Mouse (Mus musculus) heart, adult 18-20 months (tissue): ENCODE data around the gene Olfr412. TPM values are rescaled to one million over a fixed set of nuclear protein-coding genes. Genes with fewer than 3 reads are reported as not detected.

Experiments used
- DNase-seq, 2 experiments: peaks; one replicate each; pipeline ENCODE4 v3.0.0; 2021 to 2022; ENCODE audit warnings: mixed read lengths in 1 of 2
- total RNA-seq, 2 experiments: library from RNA; stranded (reverse); gene quantifications; 2 replicates each; pipeline ENCODE4 v1.2.3; 2021

Olfr412 gene
- total RNA-seq, 2 experiments from 2014 or later = not detected

DNA sequence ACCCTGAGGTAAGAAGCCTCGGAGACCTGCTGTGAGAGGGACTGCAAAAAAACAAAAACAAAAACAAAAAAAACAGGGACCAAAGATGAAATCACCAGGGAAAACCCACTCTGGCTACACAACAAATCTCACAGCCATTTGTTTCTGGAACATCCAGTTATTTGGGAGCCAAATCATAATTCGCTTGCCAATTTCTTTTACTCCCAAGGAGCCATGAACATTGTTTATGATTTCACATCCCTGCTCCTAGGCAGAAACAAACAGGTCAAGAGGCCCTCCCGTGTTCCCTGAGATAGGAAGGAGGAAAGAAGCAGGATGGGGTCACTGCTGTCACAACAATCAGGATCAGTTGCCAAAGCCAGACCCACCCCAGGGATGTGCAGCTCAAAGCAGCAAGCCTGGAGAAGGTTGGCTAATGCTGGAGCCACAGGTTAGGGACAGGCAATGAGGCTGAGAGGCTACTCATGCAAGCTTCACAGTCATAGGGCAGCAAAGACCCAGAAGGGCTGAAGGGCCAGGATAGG is 51.6 kb downstream of the Olfr412 start:
- DNase-seq = peak; percentile 48 to 52

DNA sequence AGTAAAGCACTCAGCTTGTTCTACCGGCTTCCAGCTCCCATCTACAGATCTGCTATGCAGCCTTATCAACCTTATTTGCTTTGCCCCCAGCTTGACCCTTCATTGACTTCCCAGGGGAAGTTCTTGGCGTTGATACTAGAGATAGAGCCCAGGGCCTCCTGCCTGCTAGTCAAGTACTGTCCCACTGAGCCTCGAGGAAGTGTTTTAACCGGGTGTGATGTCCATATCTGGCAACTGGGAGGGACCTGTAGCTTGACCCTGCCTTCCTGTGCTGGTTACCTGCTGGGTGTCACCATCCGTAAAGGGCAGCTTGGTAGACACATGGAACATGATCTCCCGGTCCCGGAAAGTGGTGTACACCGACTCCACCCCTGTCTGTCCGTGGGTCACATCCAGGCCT is 52.2 kb downstream of the Olfr412 start:
- DNase-seq = peak in 1 of 2 experiments; percentile 31

DNA sequence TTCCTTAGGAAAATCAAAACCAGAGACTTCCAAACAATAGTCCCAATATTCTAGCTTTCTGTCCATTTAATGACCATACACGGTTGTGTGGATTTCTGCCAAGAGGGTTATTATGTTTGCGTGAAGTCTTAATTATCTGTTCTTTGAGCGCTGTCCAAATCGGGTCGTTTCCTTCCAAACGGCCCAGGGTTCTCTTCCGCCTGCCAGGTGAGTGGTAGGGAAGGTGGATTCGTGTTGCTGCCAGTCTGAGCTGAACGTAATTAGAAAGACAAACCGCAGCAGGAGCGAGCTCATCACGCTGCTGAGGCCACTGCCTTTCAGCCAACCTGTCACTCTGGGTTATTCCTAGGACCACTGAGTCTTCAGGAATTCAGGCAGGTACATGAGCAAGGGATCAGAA is 53.9 kb downstream of the Olfr412 start:
- no peak for DNase-seq

Other genes starting within 250 kb of the Olfr412 start
- gene Olfr401, start 248.4 kb upstream of the Olfr412 start, total RNA-seq = not detected
- not detected for gene Olfr402, start 208.5 kb upstream of the Olfr412 start, total RNA-seq
- gene Olfr403, start 175.8 kb upstream of the Olfr412 start, total RNA-seq = not detected
- not detected for gene Olfr43, start 150.7 kb upstream of the Olfr412 start, total RNA-seq
- not detected for gene Olfr406, start 102.3 kb upstream of the Olfr412 start, total RNA-seq
- gene Olfr59, start 78.3 kb upstream of the Olfr412 start, total RNA-seq = not detected
- not detected for gene Olfr410, start 24.0 kb upstream of the Olfr412 start, total RNA-seq
- not detected for gene Olfr411, start 9.4 kb upstream of the Olfr412 start, total RNA-seq
- 10 to 100 TPM; 74.4 to 94.6 TPM for gene Rap1gap2, start 248.8 kb downstream of the Olfr412 start, total RNA-seq